8 mouse cellular contexts compared by ENCODE assay signal in the genomic region with DNA sequence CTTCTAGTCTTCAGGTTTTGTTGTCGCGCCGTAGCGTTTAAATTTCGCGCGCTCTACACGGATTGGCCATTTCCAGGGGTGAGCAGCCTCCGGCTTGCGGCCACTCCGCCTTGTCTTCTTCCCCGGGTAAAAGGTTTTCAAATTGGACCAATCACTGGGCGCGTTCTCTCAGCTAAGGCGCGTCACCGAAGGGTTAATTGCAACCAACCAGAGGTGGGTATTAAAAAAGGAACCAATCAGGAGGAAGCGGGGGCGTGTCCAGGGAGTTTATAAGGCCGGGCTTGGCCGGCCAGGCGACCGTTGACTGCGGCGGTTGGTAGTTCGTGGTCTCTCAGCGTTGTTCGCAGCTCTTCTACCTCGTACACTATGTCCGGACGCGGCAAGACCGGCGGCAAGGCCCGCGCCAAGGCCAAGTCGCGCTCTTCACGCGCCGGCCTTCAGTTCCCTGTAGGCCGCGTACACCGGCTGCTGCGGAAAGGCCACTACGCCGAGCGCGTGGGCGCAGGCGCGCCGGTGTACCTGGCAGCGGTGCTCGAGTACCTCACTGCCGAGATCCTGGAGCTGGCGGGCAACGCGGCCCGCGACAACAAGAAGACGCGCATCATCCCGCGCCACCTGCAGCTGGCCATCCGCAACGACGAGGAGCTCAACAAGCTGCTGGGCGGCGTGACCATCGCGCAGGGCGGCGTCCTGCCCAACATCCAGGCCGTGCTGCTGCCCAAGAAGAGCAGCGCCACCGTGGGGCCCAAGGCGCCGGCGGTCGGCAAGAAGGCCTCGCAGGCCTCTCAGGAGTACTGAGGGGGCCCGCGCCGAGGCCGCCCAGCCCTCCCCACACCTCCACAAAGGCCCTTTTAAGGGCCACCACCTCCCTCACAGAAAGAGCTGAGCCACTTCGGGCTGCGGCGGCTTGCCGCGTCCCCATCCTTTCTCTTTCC. TPM values are rescaled to one million over a fixed set of nuclear protein-coding genes. Genes with fewer than 3 reads are reported as not detected.
A peak's percentile ranks its signal among the peaks of the same experiment; 100 is the strongest.
DNase-seq lines count a peak whose midpoint lies in the region; ATAC-seq lines count a peak whose summit lies in the region.

A gene (plus strand): TSS at position 299 of the 935 bp plus-strand sequence.

- intact Hi-C loops in left cerebral cortex, postnatal 14 days (cut with DNase I) = no loop called here

- H3K27me3 ChIP-seq in intestine, embryonic 14.5 days (replicated peaks; ENCODE audit: control insufficient read depth, insufficient read depth, low read length) = no peaks in the 10 kb centered on the region

- H3K4me3 ChIP-seq in intestine, embryonic 14.5 days (ENCODE audit: low read depth, low read length) = peak within 1 kb of the TSS; percentile 83

- H3K36me3 ChIP-seq in intestine, embryonic 14.5 days (ENCODE audit: control insufficient read depth, insufficient read depth, low read length) = peaks cover 63% of the 10 kb centered on the region

- peak; percentile 93 for ATAC-seq in intestine, embryonic 14.5 days (replicated peaks; ENCODE audit: low FRiP score, low TSS enrichment, low read depth)

- H3K9ac ChIP-seq in intestine, embryonic 14.5 days (ENCODE audit: low read length) = peak within 1 kb of the TSS; percentile 96

- peaks cover 11% of the 10 kb centered on the region for H3K4me1 ChIP-seq in intestine, embryonic 14.5 days (replicated peaks; ENCODE audit: control insufficient read depth, insufficient read depth, low read length)

- under 1% methylated on average over 86 of the region's 91 CpGs for WGBS in intestine, embryonic 14.5 days

- H3K27ac ChIP-seq in intestine, embryonic 14.5 days (ENCODE audit: low read depth) = peak within 1 kb of the TSS; percentile 95

- H3K4me2 ChIP-seq in intestine, embryonic 14.5 days (ENCODE audit: low read length) = peak within 1 kb of the TSS; percentile 72

- no peaks in the 10 kb centered on the region for H3K9me3 ChIP-seq in intestine, embryonic 14.5 days (ENCODE audit: control insufficient read depth, low read length)

- peak; percentile 96 to 99 for DNase-seq in adrenal gland, adult 18-20 months (ENCODE audit: low spot score in 2 of 2)
- DNase-seq in embryo, embryonic 11 days = peak; percentile 99
- peak; percentile 98 for DNase-seq in gastrocnemius, postnatal 25 days
- peak; percentile 99 for DNase-seq in intestine, embryonic 14.5 days (ENCODE audit: low spot score)
- peak; percentile 99 for DNase-seq in left cerebral cortex, postnatal 14 days (ENCODE audit: low spot score in 2 of 2)
- peak; percentile 100 for DNase-seq in mesoderm, embryonic 11.5 days (ENCODE audit: low read depth, low spot score)
- peak; percentile 97 to 99 for DNase-seq in right cerebral cortex, postnatal 36 days (ENCODE audit: low spot score in 2 of 2)
- DNase-seq in yolk sac, embryonic 10.5 days (ENCODE audit: low spot score) = peak; percentile 100

RNA-seq across cellular contexts. Expression of the gene that starts here (rescaled TPM):
- total RNA-seq in adrenal gland, adult 18-20 months (2021) = 10 to 100 TPM; 26.8 to 34.4 TPM
- total RNA-seq in gastrocnemius, postnatal 25 days (2021) = 10 to 100 TPM; 10.8 to 12.8 TPM
- polyA plus RNA-seq in intestine, embryonic 14.5 days (2014; fragmentation: Nextera tagmentation; extraction: Ambion mirVana) = 302 and 311 TPM in 2 replicates
- 10 to 100 TPM; 59.8 to 66.2 TPM for total RNA-seq in left cerebral cortex, postnatal 14 days (2021)

Comparison
In these comparisons a context has a peak if more than half of its experiments do, and no peak if none do; other contexts are left out.
1. Peak in every context shown above with its lines: DNase-seq, ATAC-seq, H3K4me3 ChIP-seq and H3K27ac ChIP-seq.